Mouse (Mus musculus) left cerebral cortex, adult 2 months (tissue): ENCODE data around the gene Taf4. TPM values are rescaled to one million over a fixed set of nuclear protein-coding genes. Genes with fewer than 3 reads are reported as not detected.
A peak's percentile ranks its signal among the peaks of the same experiment; 100 is the strongest.

ENCODE experiments used
- DNase-seq, 2 experiments: peaks; one replicate each; pipeline ENCODE4 v3.0.0; 2021 to 2022; ENCODE audit warnings: low spot score in 2 of 2, mixed read lengths in 1 of 2; ENCODE audit errors: extremely low spot score in 1 of 2
- H3K27ac ChIP-seq: fragments of 200-600 bp; 2 replicates; pipeline ENCODE4 v1.8.1; 2022
- H3K4me3 ChIP-seq: fragments of 200-600 bp; 2 replicates; pipeline ENCODE4 v1.8.1; 2022
- CTCF ChIP-seq: fragments of 200-600 bp; IDR thresholded peaks from 2 replicates; pipeline ENCODE4 v1.8.1; 2022; ENCODE audit warnings: antibody characterized with exemption, mild to moderate bottlenecking, moderate library complexity
- intact Hi-C: fragments of 180-260 bp; cut with DNase I; formaldehyde crosslinking; loops from one replicate; pipeline ENCODE4 v1.15.1; 2025
- total RNA-seq, 2 experiments: library from RNA; stranded (reverse); gene quantifications; 2 replicates each; pipeline ENCODE4 v1.2.3; 2021

The Taf4 gene
- total RNA-seq, 2 experiments from 2014 or later = 18.5 to 22.1 TPM

- Histone ChIP-seq H3K4me3 (no peak overlapping the region), H3K27ac (no peak overlapping the region)
- DNase-seq = no peak
- TF ChIP-seq CTCF = no peak
- intact Hi-C loops = no loop called here
Observed at GRCm38 (mm10) chr2:179924038-179924437, 52.4 kb downstream of the Taf4 start.

- Histone ChIP-seq H3K27ac (no peak overlapping the region), H3K4me3 (no peak overlapping the region)
- DNase-seq = no peak
- intact Hi-C loops = no loop called here
- peak; percentile 47 for TF ChIP-seq CTCF
Observed at GRCm38 (mm10) chr2:179921021-179921653, 55.3 kb downstream of the Taf4 start.

DNA sequence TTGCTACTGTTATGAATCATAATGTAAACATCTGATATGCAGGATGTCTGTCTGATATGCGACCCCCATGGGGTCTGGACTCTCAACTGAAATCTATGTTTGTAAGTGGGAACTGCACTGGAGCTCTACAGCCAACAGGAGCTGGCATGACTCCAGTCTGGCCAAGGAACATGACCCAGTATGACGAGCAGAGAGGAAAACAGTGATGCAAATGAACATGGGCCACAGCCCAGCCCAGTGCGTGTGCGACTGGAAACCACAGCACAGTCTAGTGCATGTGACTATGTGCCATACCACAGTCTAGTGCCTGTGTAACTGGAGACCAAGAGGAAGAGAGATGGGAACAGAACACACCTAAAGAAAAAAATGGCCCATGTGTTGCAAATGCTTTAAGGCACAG is 56.4 kb downstream of the Taf4 start:
- TF ChIP-seq CTCF = no peak; the same call in 1 of the 2 replicates
- no peak overlapping the region for H3K27ac ChIP-seq
- intact Hi-C loops = no loop called here
- no peak for DNase-seq
- H3K4me3 ChIP-seq = no peak overlapping the region

- TF ChIP-seq CTCF = peak; percentile 64
- DNase-seq = peak; percentile 59 to 71
- no peak overlapping the region for H3K27ac ChIP-seq
- intact Hi-C loops = loop anchor here (1.0 to 5.0 kb wide), 4 partner anchors 58 to 335 kb away; no protein-coding TSS in a partner anchor
- no peak overlapping the region for H3K4me3 ChIP-seq
Observed at GRCm38 (mm10) chr2:179916877-179917673, 59.4 kb downstream of the Taf4 start.

DNA sequence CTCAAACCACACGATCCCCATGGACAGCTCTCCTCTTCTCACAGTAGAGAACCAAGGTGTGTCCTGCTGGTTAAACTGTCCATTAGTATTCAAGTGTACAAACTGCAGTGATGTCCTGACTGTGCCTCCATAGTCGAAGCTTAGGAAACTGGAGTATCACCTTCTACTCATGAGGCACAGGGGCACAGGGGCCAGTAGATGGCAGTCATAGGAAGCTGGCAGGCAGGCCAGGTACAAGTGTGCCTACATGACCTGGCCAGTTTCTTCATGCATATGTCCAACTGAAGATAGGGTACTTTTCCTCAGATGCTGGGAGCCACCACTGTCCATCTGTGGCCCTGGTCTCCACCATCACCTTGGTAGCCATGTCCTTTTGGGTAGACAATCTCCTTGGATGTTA is 62.2 kb downstream of the Taf4 start:
- TF ChIP-seq CTCF = peak; percentile 19
- intact Hi-C loops = no loop called here
- H3K4me3 ChIP-seq = no peak overlapping the region
- no peak overlapping the region for H3K27ac ChIP-seq
- no peak for DNase-seq

DNA sequence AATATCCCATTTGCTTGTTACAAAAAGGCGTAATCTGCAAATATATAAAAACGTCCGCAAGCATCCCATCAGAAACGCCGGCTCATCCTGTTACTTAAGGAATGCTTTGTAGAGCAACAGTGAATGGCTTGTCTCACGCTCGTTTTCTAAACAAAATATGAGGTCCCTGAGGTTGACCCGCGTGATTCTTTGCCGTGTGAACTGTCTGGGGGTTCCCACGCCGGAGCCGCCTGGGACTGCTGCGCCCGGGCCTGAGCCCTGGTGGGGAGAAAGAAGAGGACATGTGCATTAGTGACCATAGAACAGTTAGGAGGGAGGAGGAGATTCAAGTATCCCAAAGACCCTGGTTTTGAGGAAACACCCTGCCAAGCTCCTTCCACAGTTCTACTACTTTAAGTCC is 63.1 kb downstream of the Taf4 start:
- TF ChIP-seq CTCF = no peak
- no peak for DNase-seq
- Histone ChIP-seq H3K27ac (no peak overlapping the region), H3K4me3 (no peak overlapping the region)
- intact Hi-C loops = no loop called here

DNA sequence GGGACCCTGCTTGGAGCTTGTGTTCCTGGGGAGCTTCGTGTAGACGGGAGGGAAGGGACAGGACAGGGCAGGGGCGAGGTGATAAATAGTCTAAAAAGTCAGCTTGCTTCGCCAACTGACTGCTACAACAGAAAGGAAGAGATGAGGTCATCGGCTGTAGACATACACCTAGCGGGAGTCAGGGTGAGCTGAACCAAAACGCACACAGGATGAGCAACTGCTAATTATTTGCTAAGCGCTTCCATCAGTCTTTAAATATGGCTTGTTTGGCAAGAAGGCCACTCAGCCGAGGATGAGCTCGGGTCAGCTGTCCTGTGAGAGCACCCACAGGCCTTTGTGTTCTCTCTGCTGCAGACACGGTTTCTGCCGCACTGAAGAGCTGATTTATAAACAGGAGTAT is 63.5 kb downstream of the Taf4 start:
- DNase-seq = no peak
- no peak overlapping the region for H3K27ac ChIP-seq
- intact Hi-C loops = no loop called here
- no peak for TF ChIP-seq CTCF
- no peak overlapping the region for H3K4me3 ChIP-seq

GRCm38 (mm10) chr2:179896949-179897348 is 79.5 kb downstream of the Taf4 start:
- no peak for DNase-seq
- no peak overlapping the region for H3K27ac ChIP-seq
- no peak overlapping the region for H3K4me3 ChIP-seq
- intact Hi-C loops = no loop called here
- no peak for TF ChIP-seq CTCF

GRCm38 (mm10) chr2:179891048-179891447 is 85.4 kb downstream of the Taf4 start:
- intact Hi-C loops = no loop called here
- DNase-seq = no peak
- no peak for TF ChIP-seq CTCF
- Histone ChIP-seq H3K4me3 (no peak overlapping the region), H3K27ac (no peak overlapping the region)

DNA sequence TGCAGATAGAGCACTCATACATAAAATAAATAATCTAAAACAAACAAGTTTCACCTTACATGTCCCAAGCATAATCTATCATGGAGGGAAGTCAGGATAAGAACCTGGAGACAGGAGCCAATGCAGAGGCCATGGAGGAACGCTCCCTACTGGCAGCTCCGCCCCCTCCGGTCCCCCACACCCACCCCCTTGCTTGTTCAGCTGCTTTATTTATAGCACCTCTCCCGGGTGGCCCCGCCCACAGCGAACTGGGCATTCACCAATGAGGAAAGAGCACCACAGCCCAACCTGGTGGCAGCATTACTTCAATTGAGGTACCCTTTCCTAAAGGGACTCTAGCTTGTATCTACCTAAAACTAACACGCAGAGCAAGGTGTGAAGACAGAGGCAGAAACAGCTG is 91.9 kb downstream of the Taf4 start:
- no peak for TF ChIP-seq CTCF
- Histone ChIP-seq H3K4me3 (no peak overlapping the region), H3K27ac (no peak overlapping the region)
- intact Hi-C loops = no loop called here
- DNase-seq = no peak

GRCm38 (mm10) chr2:179877551-179878215 is 98.8 kb downstream of the Taf4 start:
- TF ChIP-seq CTCF = peak; percentile 82
- intact Hi-C loops = loop anchor here (5.0 to 10.0 kb wide), 5 partner anchors 300 to 1370 kb away; no protein-coding TSS in a partner anchor
- peak; percentile 54 to 69 for DNase-seq
- no peak overlapping the region for H3K27ac ChIP-seq
- H3K4me3 ChIP-seq = no peak overlapping the region

DNA sequence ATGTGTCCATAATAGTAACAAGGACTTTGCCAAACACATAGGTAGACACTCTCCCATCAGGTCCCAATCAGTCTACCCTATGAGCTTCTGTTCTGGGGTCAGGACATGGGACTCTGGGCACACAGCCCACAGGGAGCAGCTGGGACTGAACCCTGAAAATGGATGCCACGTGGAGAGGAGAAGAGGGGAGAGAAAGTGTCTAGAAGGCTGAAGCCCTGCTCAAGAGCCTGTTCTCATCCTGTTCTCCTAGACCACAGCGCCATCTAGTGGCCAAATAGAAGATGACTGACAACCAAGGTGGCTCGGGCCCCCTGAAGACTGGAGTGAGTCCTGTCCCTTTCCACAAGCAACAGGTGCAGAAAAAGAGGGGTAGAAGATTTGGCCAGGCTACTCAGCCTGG is 101.3 kb downstream of the Taf4 start:
- TF ChIP-seq CTCF = peak; percentile 84
- intact Hi-C loops = loop anchor here (2.0 to 10.0 kb wide), 7 partner anchors 298 to 1368 kb away; partner anchors contain the start of gene Cdh4
- Histone ChIP-seq H3K27ac (no peak overlapping the region), H3K4me3 (no peak overlapping the region)
- DNase-seq = peak; percentile 66 to 71
